Mouse (Mus musculus) forebrain, embryonic 13.5 days (tissue): ENCODE measurements at regions not wholly inside any gene's neighbourhood (a gene's known extent, or its start where the extent isn't known, plus 50 kb on each side); places are given as distances from the start of the nearest gene placed in this dataset.

Source experiments
- ATAC-seq: fragments of 200-750 bp; cut with Nextera tagmentation; 2 replicates; pipeline ENCODE4 v1.8.0; 2017
- H3K27ac ChIP-seq: fragments of 300-500 bp; sonication (generic); 2 replicates; pipeline ENCODE4 v1.5.1; 2015; ENCODE audit warnings: inconsistent platforms, mild to moderate bottlenecking, moderate library complexity
- H3K27me3 ChIP-seq: fragments of 300-500 bp; sonication (generic); 2 replicates; pipeline ENCODE4 v1.6.1; 2015; ENCODE audit warnings: mild to moderate bottlenecking, inconsistent platforms
- H3K36me3 ChIP-seq: fragments of 300-500 bp; sonication (generic); 2 replicates; pipeline ENCODE4 v1.6.1; 2015; ENCODE audit warnings: mild to moderate bottlenecking, inconsistent platforms; ENCODE audit not compliant: poor library complexity, severe bottlenecking
- H3K4me1 ChIP-seq: fragments of 300-500 bp; sonication (generic); 2 replicates; pipeline ENCODE4 v1.6.1; 2015; ENCODE audit warnings: inconsistent platforms
- H3K4me2 ChIP-seq: fragments of 300-500 bp; sonication (generic); 2 replicates; pipeline ENCODE4 v1.6.1; 2015; ENCODE audit warnings: inconsistent platforms, mild to moderate bottlenecking, moderate library complexity
- H3K4me3 ChIP-seq: fragments of 300-500 bp; sonication (generic); 2 replicates; pipeline ENCODE4 v1.5.1; 2015; ENCODE audit warnings: mild to moderate bottlenecking, inconsistent platforms
- H3K9ac ChIP-seq: fragments of 300-500 bp; sonication (generic); 2 replicates; pipeline ENCODE4 v1.6.1; 2015; ENCODE audit warnings: mild to moderate bottlenecking, inconsistent platforms
- H3K9me3 ChIP-seq: fragments of 300-500 bp; sonication (generic); replicated peaks from 2 replicates; pipeline ENCODE4 v1.6.1; 2016; ENCODE audit warnings: inconsistent platforms
- WGBS: fragments of 180-500 bp; shearing (Covaris S2); methylation state at CpG from one replicate; pipeline ENCODE4 v1.1.7; 2015; 5-methylcytosine and 5-hydroxymethylcytosine counted together

DNA sequence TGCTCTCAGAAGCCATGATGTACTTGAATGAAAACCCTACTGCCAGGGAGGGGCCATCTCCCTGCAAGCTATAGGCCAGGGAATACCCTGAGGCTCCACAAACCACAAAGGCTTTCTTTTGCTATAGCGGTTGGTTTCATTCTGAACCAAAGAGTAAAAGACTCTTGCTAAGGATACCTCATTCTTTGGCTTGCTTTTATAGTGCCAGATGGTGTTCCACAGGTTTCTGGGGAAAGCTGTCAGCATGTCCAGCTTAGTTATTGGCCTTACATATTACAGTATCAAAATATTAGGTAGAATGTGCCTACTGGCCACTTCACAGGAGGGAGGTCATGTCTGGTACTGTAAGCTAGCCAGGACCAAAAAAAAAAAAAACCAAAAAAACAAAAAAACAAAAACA is 246.9 kb upstream of the Cdr1 start:
- ATAC-seq, result no peak
- H3K9ac ChIP-seq, result no peak overlapping the region
- H3K36me3 ChIP-seq, result no peaks in the 10 kb centered on the region
- no peaks in the 10 kb centered on the region for H3K9me3 ChIP-seq
- H3K4me3 ChIP-seq, result no peak overlapping the region
- H3K27me3 ChIP-seq, result no peaks in the 10 kb centered on the region
- no peak overlapping the region for H3K27ac ChIP-seq
- no peaks in the 10 kb centered on the region for H3K4me1 ChIP-seq
- H3K4me2 ChIP-seq, result no peak overlapping the region
- WGBS, result 78% methylated on average over 1 of the region's 1 CpGs

DNA sequence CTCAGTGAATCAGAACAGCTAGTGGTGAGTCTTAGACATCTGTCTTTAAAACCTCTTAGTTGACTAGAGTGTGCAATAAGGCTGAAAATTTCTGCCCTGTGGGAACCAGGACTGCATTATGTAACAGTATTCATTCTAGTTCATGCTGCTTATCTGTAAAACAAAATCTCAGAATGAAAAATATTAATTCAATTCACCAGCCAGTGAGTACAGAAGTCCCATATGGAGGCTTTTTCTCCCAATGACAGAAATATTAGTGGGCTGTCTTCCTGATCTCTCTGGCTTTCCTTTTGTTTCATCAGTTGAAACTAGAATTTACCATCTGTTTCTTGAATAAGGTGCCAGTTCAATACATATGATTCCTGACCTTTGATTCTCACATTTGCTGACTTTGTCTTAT is 240.0 kb upstream of the Cdr1 start:
- H3K9me3 ChIP-seq, result no peaks in the 10 kb centered on the region
- H3K4me1 ChIP-seq, result no peaks in the 10 kb centered on the region
- H3K4me3 ChIP-seq, result no peak overlapping the region
- H3K36me3 ChIP-seq, result no peaks in the 10 kb centered on the region
- H3K27me3 ChIP-seq, result no peaks in the 10 kb centered on the region
- no peak overlapping the region for H3K4me2 ChIP-seq
- H3K27ac ChIP-seq, result no peak overlapping the region
- ATAC-seq, result no peak
- no peak overlapping the region for H3K9ac ChIP-seq

DNA sequence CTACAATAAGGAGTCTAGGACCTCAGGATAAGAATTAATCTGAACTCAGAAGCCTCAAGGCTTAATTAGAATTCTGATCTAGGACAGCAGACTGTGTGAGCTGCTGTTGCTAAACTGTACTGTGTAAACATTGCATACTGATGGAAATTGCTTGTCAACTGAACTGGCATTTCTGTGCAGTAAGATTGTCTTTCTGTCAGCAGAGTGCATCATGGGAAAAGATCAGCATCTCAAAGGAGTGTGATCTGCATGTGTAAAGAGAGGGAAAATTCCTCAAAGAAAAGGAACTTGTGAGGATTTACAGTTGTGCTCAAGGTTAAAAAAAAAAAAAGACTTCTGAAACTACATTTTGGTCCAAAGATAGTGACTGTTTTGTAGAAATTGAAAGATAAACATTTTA is 207.8 kb upstream of the Cdr1 start:
- H3K9me3 ChIP-seq, result no peaks in the 10 kb centered on the region
- ATAC-seq, result peak; percentile 95
- H3K36me3 ChIP-seq, result no peaks in the 10 kb centered on the region
- H3K4me2 ChIP-seq, result no peak overlapping the region
- H3K4me1 ChIP-seq, result no peaks in the 10 kb centered on the region
- no peak overlapping the region for H3K9ac ChIP-seq
- no peaks in the 10 kb centered on the region for H3K27me3 ChIP-seq
- H3K27ac ChIP-seq, result no peak overlapping the region
- H3K4me3 ChIP-seq, result no peak overlapping the region

DNA sequence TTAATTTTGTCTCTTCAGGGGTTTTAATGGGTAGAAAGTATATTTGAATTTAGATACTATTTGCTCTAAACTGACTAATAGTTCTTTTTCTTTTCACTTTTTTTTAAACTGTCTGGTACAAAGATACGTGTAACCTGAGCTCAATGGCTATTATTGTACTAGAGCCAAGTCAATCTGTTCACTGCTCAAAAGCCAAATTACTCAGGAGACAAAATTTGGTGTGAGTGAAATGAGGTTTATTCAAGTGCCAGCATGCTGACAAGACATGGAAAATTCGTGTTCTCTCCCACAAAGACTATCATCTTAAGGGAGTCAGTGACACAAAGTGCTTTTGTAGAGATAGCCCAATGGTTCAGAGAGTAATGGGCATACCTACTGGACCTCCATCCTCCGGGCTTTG is 206.3 kb upstream of the Cdr1 start:
- no peak overlapping the region for H3K27ac ChIP-seq
- WGBS, result 61% methylated on average over 3 of the region's 3 CpGs
- no peak overlapping the region for H3K9ac ChIP-seq
- H3K4me3 ChIP-seq, result no peak overlapping the region
- no peaks in the 10 kb centered on the region for H3K27me3 ChIP-seq
- no peak for ATAC-seq
- H3K4me2 ChIP-seq, result no peak overlapping the region
- H3K4me1 ChIP-seq, result no peaks in the 10 kb centered on the region
- no peaks in the 10 kb centered on the region for H3K9me3 ChIP-seq
- no peaks in the 10 kb centered on the region for H3K36me3 ChIP-seq
